Mouse (Mus musculus) small intestine, adult 2 months (tissue): ENCODE data around the gene Kctd19. TPM values are rescaled to one million over a fixed set of nuclear protein-coding genes. Genes with fewer than 3 reads are reported as not detected.

ENCODE experiments used
- H3K27ac ChIP-seq: fragments of 200-500 bp; 2 replicates; pipeline ENCODE4 v1.5.1; 2012; ENCODE audit warnings: low read depth, low read length, control low read depth, inconsistent platforms; ENCODE audit not compliant: insufficient read depth
- H3K27me3 ChIP-seq: fragments of 200-500 bp; 2 replicates; pipeline ENCODE4 v1.6.1; 2012; ENCODE audit warnings: mild to moderate bottlenecking, moderate library complexity, low read length, inconsistent platforms; ENCODE audit not compliant: control insufficient read depth, insufficient read depth
- H3K36me3 ChIP-seq: fragments of 200-500 bp; 2 replicates; pipeline ENCODE4 v1.6.1; 2012; ENCODE audit warnings: mild to moderate bottlenecking, low read length, control low read depth, inconsistent platforms; ENCODE audit not compliant: control insufficient read depth, insufficient read depth
- H3K4me1 ChIP-seq: fragments of 200-500 bp; 2 replicates; pipeline ENCODE4 v1.6.1; 2012; ENCODE audit warnings: low read length, inconsistent platforms, mixed read lengths; ENCODE audit not compliant: control insufficient read depth, insufficient read depth, insufficient read length
- H3K4me3 ChIP-seq: fragments of 200-500 bp; 2 replicates; pipeline ENCODE4 v1.5.1; 2012; ENCODE audit warnings: low read depth, mild to moderate bottlenecking, control low read depth, inconsistent platforms, low read length, moderate library complexity
- CTCF ChIP-seq: fragments of 200-500 bp; IDR thresholded peaks from 2 replicates; pipeline ENCODE4 v1.5.1; 2012; ENCODE audit warnings: low read depth, mild to moderate bottlenecking, control low read depth, inconsistent platforms, low read length, moderate library complexity, mixed read lengths; ENCODE audit not compliant: insufficient replicate concordance, insufficient read length; ENCODE audit errors: extremely low read depth
- POLR2A ChIP-seq: fragments of 200-500 bp; IDR thresholded peaks from 2 replicates; pipeline ENCODE4 v1.6.1; 2012; ENCODE audit warnings: low read depth, mild to moderate bottlenecking, control low read depth, inconsistent platforms, low read length, moderate library complexity
- WGBS: fragments of 180-500 bp; shearing (Covaris S2); methylation state at CpG from one replicate; pipeline ENCODE4 v1.1.7; 2018; 5-methylcytosine and 5-hydroxymethylcytosine counted together
- polyA plus RNA-seq: library from polyadenylated mRNA; depleted of rRNA; stranded (reverse); fragments of >200 nt; gene quantifications from 2 replicates; pipeline ENCODE4 v1.2.3, GENCODE M21; 2012

Kctd19 gene
- polyA plus RNA-seq, 1 experiment: not detected

GRCm38 (mm10) chr8:105378673-105379072 is 34.6 kb downstream of the Kctd19 start:
- Histone ChIP-seq H3K27ac (no peak overlapping the region), H3K4me3 (no peak overlapping the region), H3K4me1 (peaks cover 12% of the 10 kb centered on the region), H3K27me3 (no peaks in the 10 kb centered on the region), H3K36me3 (no peaks in the 10 kb centered on the region)
- TF ChIP-seq POLR2A (no peak), CTCF (no peak)
- 16% methylated on average over 19 of the region's 19 CpGs for WGBS

GRCm38 (mm10) chr8:105374513-105374966 is 38.8 kb downstream of the Kctd19 start:
- Histone ChIP-seq H3K4me3 (no peak overlapping the region), H3K27ac (no peak overlapping the region), H3K36me3 (no peaks in the 10 kb centered on the region), H3K4me1 (peaks cover 12% of the 10 kb centered on the region), H3K27me3 (no peaks in the 10 kb centered on the region)
- WGBS: 49% methylated on average over 33 of the region's 33 CpGs
- TF ChIP-seq POLR2A (no peak), CTCF (peak; percentile 41; the same call in 1 of the 2 replicates)

- 63% methylated on average over 2 of the region's 2 CpGs for WGBS
- H3K27ac ChIP-seq: no peak within 1 kb of the TSS
- H3K27me3 ChIP-seq: no peaks in the 10 kb centered on the region
Measured at GRCm38 (mm10) chr8:105373032-105373431, 40.3 kb downstream of the Kctd19 start, which contains the start of gene Plekhg4. Gene Plekhg4, plus strand, starts transcription at chr8:105373274.

GRCm38 (mm10) chr8:105372473-105372872 is 40.8 kb downstream of the Kctd19 start:
- TF ChIP-seq POLR2A (no peak), CTCF (no peak)
- no peaks in the 10 kb centered on the region for H3K27me3 ChIP-seq
- 86% methylated on average over 9 of the region's 9 CpGs for whole genome bisulfite sequencing
- H3K4me1 ChIP-seq: peaks cover 5% of the 10 kb centered on the region
- H3K4me3 ChIP-seq: no peak overlapping the region
- no peaks in the 10 kb centered on the region for H3K36me3 ChIP-seq
- H3K27ac ChIP-seq: no peak overlapping the region

More at GRCm38 (mm10) chr8:105373032-105373431, 40.3 kb downstream of the Kctd19 start, which contains the start of gene Plekhg4:
- peaks cover 5% of the 10 kb centered on the region for H3K4me1 ChIP-seq
- H3K4me3 ChIP-seq: no peak within 1 kb of the TSS
- TF ChIP-seq CTCF (no peak), POLR2A (no peak)
- H3K36me3 ChIP-seq: no peaks in the 10 kb centered on the region

- TF ChIP-seq CTCF (peak; percentile 22; the same call in 1 of the 2 replicates), POLR2A (no peak)
- no peaks in the 10 kb centered on the region for H3K36me3 ChIP-seq
- H3K27me3 ChIP-seq: no peaks in the 10 kb centered on the region
- 67% methylated on average over 2 of the region's 2 CpGs for WGBS
- H3K27ac ChIP-seq: no peak overlapping the region
- H3K4me3 ChIP-seq: no peak overlapping the region
- peaks cover 6% of the 10 kb centered on the region; the same call in 1 of the 2 replicates for H3K4me1 ChIP-seq
Measured at GRCm38 (mm10) chr8:105367107-105367506, 46.2 kb downstream of the Kctd19 start.

- TF ChIP-seq CTCF (no peak), POLR2A (no peak)
- H3K4me1 ChIP-seq: peaks cover 6% of the 10 kb centered on the region; the same call in 1 of the 2 replicates
- 61% methylated on average over 12 of the region's 12 CpGs for WGBS
- H3K4me3 ChIP-seq: no peak overlapping the region
- H3K36me3 ChIP-seq: no peaks in the 10 kb centered on the region
- no peak overlapping the region for H3K27ac ChIP-seq
- H3K27me3 ChIP-seq: no peaks in the 10 kb centered on the region
Measured at GRCm38 (mm10) chr8:105361751-105362702, 51.3 kb downstream of the Kctd19 start.

GRCm38 (mm10) chr8:105359646-105360045 is 53.7 kb downstream of the Kctd19 start:
- no peak overlapping the region for H3K27ac ChIP-seq
- TF ChIP-seq POLR2A (no peak), CTCF (no peak)
- 64% methylated on average over 4 of the region's 4 CpGs for WGBS
- no peaks in the 10 kb centered on the region for H3K36me3 ChIP-seq
- no peaks in the 10 kb centered on the region for H3K27me3 ChIP-seq
- H3K4me3 ChIP-seq: no peak overlapping the region
- H3K4me1 ChIP-seq: peaks cover 17% of the 10 kb centered on the region
